Mouse (Mus musculus) CH12.LX (cell line): ENCODE measurements around the gene Tmc7. TPM values are rescaled to one million over a fixed set of nuclear protein-coding genes. Genes with fewer than 3 reads are reported as not detected.

Source experiments
- DNase-seq: peaks from one replicate; pipeline ENCODE4 v3.0.0-alpha.2; 2013; ENCODE audit errors: extremely low read depth
- H3K27ac ChIP-seq: 2 replicates; pipeline ENCODE4 v1.5.1; 2012; ENCODE audit warnings: low read depth, mild to moderate bottlenecking, control low read depth, moderate library complexity; ENCODE audit not compliant: insufficient read depth
- H3K27me3 ChIP-seq: replicated peaks from 2 replicates; pipeline ENCODE3; 2012; ENCODE audit warnings: inconsistent platforms
- H3K36me3 ChIP-seq, 2 experiments: replicated peaks in 1 of 2; 2 replicates each; pipeline versions ENCODE3 to v1.6.1; 2012; ENCODE audit warnings: inconsistent platforms in 1 of 2, low read length in 1 of 2, mild to moderate bottlenecking in 1 of 2, mixed read lengths in 1 of 2, moderate library complexity in 1 of 2; ENCODE audit not compliant: control insufficient read depth in 1 of 2, insufficient read depth in 1 of 2
- H3K4me1 ChIP-seq, 2 experiments: 2 replicates each; pipeline ENCODE4 v1.6.1; 2012; ENCODE audit warnings: inconsistent platforms in 1 of 2, moderate library complexity in 1 of 2; ENCODE audit not compliant: insufficient read depth in 2 of 2, control insufficient read depth in 1 of 2
- H3K4me2 ChIP-seq: 2 replicates; pipeline ENCODE4 v1.6.1; 2012; ENCODE audit warnings: low read depth, mild to moderate bottlenecking, control low read depth; ENCODE audit not compliant: poor library complexity, insufficient read depth, severe bottlenecking
- H3K4me3 ChIP-seq, 3 experiments: fragments of 150-350 bp in 1 of 3; sonication (generic) in 1 of 3; replicated peaks in 1 of 3; 2 replicates each; pipeline versions ENCODE3 to v1.5.1; 2011 to 2012; ENCODE audit warnings: low read depth in 2 of 3, low read length in 2 of 3, mild to moderate bottlenecking in 2 of 3, moderate library complexity in 2 of 3, control low read depth in 1 of 3, improper control_type of control experiment in 1 of 3, inconsistent platforms in 1 of 3, mixed read lengths in 1 of 3; ENCODE audit not compliant: poor library complexity in 1 of 3
- H3K79me2 ChIP-seq: replicated peaks from 2 replicates; pipeline ENCODE4 v1.6.1; 2012; ENCODE audit warnings: mild to moderate bottlenecking, moderate library complexity; ENCODE audit not compliant: control insufficient read depth, poor library complexity, insufficient read depth, severe bottlenecking; ENCODE audit errors: extremely low read depth
- H3K9ac ChIP-seq: 2 replicates; pipeline ENCODE4 v1.6.1; 2012; ENCODE audit warnings: low read depth, mild to moderate bottlenecking, control low read depth, moderate library complexity; ENCODE audit not compliant: insufficient read depth
- H3K9me3 ChIP-seq: replicated peaks from 2 replicates; pipeline ENCODE3; 2012; ENCODE audit warnings: low read length, inconsistent platforms, mixed read lengths
- CHD2 ChIP-seq: IDR thresholded peaks from 2 replicates; pipeline ENCODE4 v1.6.1; 2011; ENCODE audit warnings: low read length, improper control_type of control experiment
- E2F4 ChIP-seq: IDR thresholded peaks from 2 replicates; pipeline ENCODE4 v1.6.1; 2011; ENCODE audit warnings: low read depth, low read length, improper control_type of control experiment; ENCODE audit not compliant: insufficient replicate concordance
- ELF1 ChIP-seq: IDR thresholded peaks from 2 replicates; pipeline ENCODE4 v1.6.1; 2014; ENCODE audit warnings: low read depth, mild to moderate bottlenecking, inconsistent platforms, low read length, improper control_type of control experiment
- HCFC1 ChIP-seq: IDR thresholded peaks from 2 replicates; pipeline ENCODE4 v1.6.1; 2012; ENCODE audit warnings: low read depth, mild to moderate bottlenecking, inconsistent platforms, low read length, improper control_type of control experiment
- JUN ChIP-seq: IDR thresholded peaks from 2 replicates; pipeline ENCODE4 v1.6.1; 2011; ENCODE audit warnings: low read depth, mild to moderate bottlenecking, low read length, improper control_type of control experiment, moderate library complexity; ENCODE audit not compliant: insufficient read depth
- MAFK ChIP-seq: IDR thresholded peaks from 2 replicates; pipeline ENCODE4 v1.6.1; 2011; ENCODE audit warnings: low read length, improper control_type of control experiment; ENCODE audit not compliant: insufficient replicate concordance
- MAX ChIP-seq: IDR thresholded peaks from 2 replicates; pipeline ENCODE4 v1.6.1; 2011; ENCODE audit warnings: low read length, improper control_type of control experiment
- MAZ ChIP-seq: IDR thresholded peaks from 2 replicates; pipeline ENCODE4 v1.6.1; 2012; ENCODE audit warnings: low read depth, mild to moderate bottlenecking, inconsistent platforms, low read length, improper control_type of control experiment, moderate library complexity
- MEF2A ChIP-seq: IDR thresholded peaks from 2 replicates; pipeline ENCODE4 v1.6.1; 2014; ENCODE audit warnings: low read depth, mild to moderate bottlenecking, inconsistent platforms, low read length, improper control_type of control experiment, borderline replicate concordance
- NELFE ChIP-seq: IDR thresholded peaks from 2 replicates; pipeline ENCODE4 v1.6.1; 2011; ENCODE audit warnings: low read depth, low read length, improper control_type of control experiment
- POLR2AphosphoS2 ChIP-seq: IDR thresholded peaks from 2 replicates; pipeline ENCODE4 v1.6.1; 2011; ENCODE audit warnings: low read depth, low read length, improper control_type of control experiment
- TBP ChIP-seq: conservative IDR thresholded peaks from 2 replicates; pipeline ENCODE4 v1.6.1; 2011; ENCODE audit warnings: low read depth, low read length, improper control_type of control experiment
- TCF12 ChIP-seq: IDR thresholded peaks from 2 replicates; pipeline ENCODE4 v1.6.1; 2014; ENCODE audit warnings: low read depth, mild to moderate bottlenecking, inconsistent platforms, low read length, improper control_type of control experiment
- UBTF ChIP-seq: IDR thresholded peaks from 2 replicates; pipeline ENCODE4 v1.6.1; 2012; ENCODE audit warnings: low read depth, mild to moderate bottlenecking, inconsistent platforms, low read length, improper control_type of control experiment, moderate library complexity
- USF1 ChIP-seq: IDR thresholded peaks from 2 replicates; pipeline ENCODE4 v1.6.1; 2014; ENCODE audit warnings: low read depth, mild to moderate bottlenecking, inconsistent platforms, low read length, improper control_type of control experiment
- USF2 ChIP-seq: conservative IDR thresholded peaks from 2 replicates; pipeline ENCODE4 v1.6.1; 2011; ENCODE audit warnings: low read depth, low read length, improper control_type of control experiment
- ZKSCAN1 ChIP-seq: IDR thresholded peaks from 2 replicates; pipeline ENCODE4 v1.6.1; 2012; ENCODE audit warnings: low read depth, inconsistent platforms, low read length, improper control_type of control experiment, borderline replicate concordance
- dilution Hi-C: fragments of 300-500 bp; cut with MboI; formaldehyde crosslinking; loops from 2 replicates; pipeline ENCODE4 v1.14.3; 2020; ENCODE audit warnings: low sequenced_read_pairs; ENCODE audit not compliant: extremely low pct_unique_long_range_greater_than_20kb, extremely low pct_ligation_motif_present
- in situ Hi-C: fragments of 300-500 bp; cut with MboI; formaldehyde crosslinking; loops from 3 replicates; pipeline ENCODE4 v1.14.3; 2019; ENCODE audit warnings: low sequenced_read_pairs, low pct_ligation_motif_present, low pct_unique_long_range_greater_than_20kb, mixed read lengths
- polyA plus RNA-seq: library from polyadenylated mRNA; unstranded; fragments of >175 nt; gene quantifications from 2 replicates; pipeline ENCODE4 v1.2.1, GENCODE M21; 2012; ENCODE audit warnings: low read depth; ENCODE audit not compliant: insufficient read length
- total RNA-seq, 2 experiments: library from RNA; depleted of rRNA; stranded (reverse); fragments of 300-350 nt in 1 of 2; fragments of >200 nt in 1 of 2; gene quantifications; 2 replicates each; pipeline ENCODE4 v1.2.3; 2012 to 2014

The Tmc7 gene
- total and polyA plus RNA-seq, 3 experiments = 0.13 TPM; not detected in 2

DNA sequence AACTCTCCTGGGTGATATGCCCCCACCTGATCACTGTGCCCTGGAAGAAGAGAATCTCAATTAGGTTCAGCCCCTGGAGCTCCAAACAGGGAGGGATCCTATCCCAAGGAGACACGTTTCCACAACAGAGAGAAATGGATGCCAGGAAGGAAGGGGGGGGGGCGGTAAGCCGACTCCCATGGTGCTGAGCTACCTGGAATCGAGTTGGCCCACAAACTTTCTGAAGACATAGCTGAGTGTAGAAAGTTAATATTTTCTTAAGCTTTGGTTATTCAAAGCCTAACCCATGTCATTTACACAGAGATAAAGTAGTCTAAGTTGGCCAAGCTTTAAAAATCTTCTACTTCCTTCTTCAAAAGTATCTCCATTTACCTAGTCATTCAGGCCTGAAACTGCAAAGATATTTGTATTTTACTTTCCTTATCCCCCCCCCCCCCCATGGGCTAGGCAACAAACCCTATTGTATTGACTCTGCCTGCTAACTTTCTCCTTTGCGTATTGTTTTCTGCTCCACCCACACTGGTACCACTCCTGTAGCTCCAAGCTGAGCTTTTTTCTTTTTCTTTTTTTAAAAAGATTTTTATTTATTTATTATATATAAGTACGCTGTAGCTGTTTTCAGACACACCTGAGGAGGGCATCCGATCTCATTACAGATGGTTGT lies 35.8 kb upstream of the Tmc7 start:
- no peak for DNase-seq
- Histone ChIP-seq H3K4me1 (no peaks in the 10 kb centered on the region), H3K27ac (no peak overlapping the region), H3K4me3 (no peak overlapping the region), H3K27me3 (peaks cover 32% of the 10 kb centered on the region), H3K4me2 (no peak overlapping the region), H3K9me3 (no peaks in the 10 kb centered on the region), H3K9ac (no peak overlapping the region), H3K79me2 (no peaks in the 10 kb centered on the region), H3K36me3 (no peaks in the 10 kb centered on the region)
- TF ChIP-seq TCF12 = no peak
- in situ Hi-C loops = no loop called here
- dilution Hi-C loops = no loop called here

DNA sequence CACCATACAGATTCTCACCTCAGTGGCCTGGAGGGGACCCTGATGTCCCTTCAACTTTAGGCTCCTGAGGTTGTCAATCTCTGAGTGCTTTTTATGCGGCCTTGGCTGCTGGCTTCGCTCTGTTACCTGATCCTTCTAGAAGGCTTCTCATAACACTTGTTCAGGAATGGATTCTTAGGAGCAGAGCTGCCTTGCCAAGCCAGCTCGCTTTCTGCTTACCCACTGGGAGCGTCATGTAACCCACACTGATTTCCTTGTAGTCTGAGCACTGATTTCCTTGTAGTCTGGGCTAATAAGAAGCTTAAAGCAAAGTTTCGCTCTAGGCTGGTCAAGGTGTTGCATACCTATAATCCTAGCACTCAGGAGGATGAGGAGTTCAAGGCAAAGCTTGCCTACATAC lies 33.6 kb upstream of the Tmc7 start:
- Histone ChIP-seq H3K4me1 (no peaks in the 10 kb centered on the region), H3K4me2 (no peak overlapping the region), H3K36me3 (no peaks in the 10 kb centered on the region), H3K27ac (no peak overlapping the region), H3K9me3 (no peaks in the 10 kb centered on the region), H3K9ac (no peak overlapping the region), H3K4me3 (no peak overlapping the region), H3K79me2 (no peaks in the 10 kb centered on the region), H3K27me3 (peaks cover 21% of the 10 kb centered on the region)
- TF ChIP-seq UBTF (no peak), JUN (no peak), POLR2AphosphoS2 (no peak), MEF2A (no peak), HCFC1 (no peak), USF1 (no peak), MAZ (no peak), MAX (no peak), E2F4 (no peak), USF2 (no peak)
- no peak for DNase-seq
- in situ Hi-C loops = no loop called here
- dilution Hi-C loops = no loop called here

DNA sequence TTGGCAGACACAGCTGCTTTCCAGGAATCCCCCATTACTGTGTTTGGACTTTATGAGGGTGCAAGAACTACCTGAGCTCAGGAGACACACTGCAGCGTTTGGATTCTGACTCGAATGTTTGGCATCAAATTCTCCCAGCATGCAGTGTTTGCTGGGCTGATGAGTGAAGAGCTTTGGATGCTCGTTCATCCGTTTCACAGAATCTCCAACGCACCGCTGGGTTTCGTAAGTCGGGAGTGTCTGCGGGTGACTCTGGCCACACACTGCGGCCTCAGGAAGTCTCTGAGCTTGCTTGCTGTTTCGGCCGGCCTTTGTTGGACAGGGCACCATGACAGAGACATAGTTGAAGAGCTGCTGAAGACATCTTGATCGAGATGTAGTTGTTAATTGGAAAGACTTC lies 29.5 kb upstream of the Tmc7 start:
- dilution Hi-C loops = no loop called here
- DNase-seq = no peak
- no peak for TF ChIP-seq MAX
- TF ChIP-seq NELFE = no peak
- no peak for TF ChIP-seq MAFK
- no peak for TF ChIP-seq USF1
- TF ChIP-seq CHD2 = no peak
- TF ChIP-seq ELF1 = no peak
- TF ChIP-seq USF2 = no peak
- TF ChIP-seq ZKSCAN1 = no peak
- TF ChIP-seq MAZ = no peak
- TF ChIP-seq JUN = no peak
- no peak for TF ChIP-seq POLR2AphosphoS2
- TF ChIP-seq TBP = no peak
- Histone ChIP-seq H3K4me2 (peak overlapping the region; percentile 22; the same call in 1 of the 2 replicates), H3K27ac (no peak overlapping the region), H3K36me3 (no peaks in the 10 kb centered on the region), H3K79me2 (no peaks in the 10 kb centered on the region), H3K27me3 (peaks cover 14% of the 10 kb centered on the region), H3K9me3 (no peaks in the 10 kb centered on the region), H3K4me3 (no peak overlapping the region), H3K9ac (no peak overlapping the region), H3K4me1 (no peaks in the 10 kb centered on the region)
- in situ Hi-C loops = no loop called here
